Mouse (Mus musculus) midbrain, embryonic 12.5 days (tissue): ENCODE results near the gene Marco. TPM values are rescaled to one million over a fixed set of nuclear protein-coding genes. Genes with fewer than 3 reads are reported as not detected.

Source experiments
- ATAC-seq: fragments of 200-750 bp; cut with Nextera tagmentation; 2 replicates; pipeline ENCODE4 v1.8.0; 2017; ENCODE audit warnings: low read depth, moderate TSS enrichment, moderate library complexity; ENCODE audit not compliant: low FRiP score
- H3K27ac ChIP-seq: fragments of 300-500 bp; sonication (generic); replicated peaks from 2 replicates; pipeline ENCODE4 v1.5.1; 2016; ENCODE audit warnings: mild to moderate bottlenecking
- H3K27me3 ChIP-seq: fragments of 300-500 bp; sonication (generic); 2 replicates; pipeline ENCODE4 v1.6.1; 2016; ENCODE audit warnings: mild to moderate bottlenecking
- H3K36me3 ChIP-seq: fragments of 300-500 bp; sonication (generic); 2 replicates; pipeline ENCODE4 v1.6.1; 2016
- H3K4me1 ChIP-seq: fragments of 300-500 bp; sonication (generic); 2 replicates; pipeline ENCODE4 v1.6.1; 2016
- H3K4me2 ChIP-seq: fragments of 300-500 bp; sonication (generic); replicated peaks from 2 replicates; pipeline ENCODE4 v1.6.1; 2016; ENCODE audit warnings: mild to moderate bottlenecking, moderate library complexity
- H3K4me3 ChIP-seq: fragments of 300-500 bp; sonication (generic); 2 replicates; pipeline ENCODE4 v1.5.1; 2016; ENCODE audit warnings: mild to moderate bottlenecking
- H3K9ac ChIP-seq: fragments of 300-500 bp; sonication (generic); replicated peaks from 2 replicates; pipeline ENCODE4 v1.6.1; 2016; ENCODE audit warnings: mild to moderate bottlenecking, moderate library complexity
- H3K9me3 ChIP-seq: fragments of 300-500 bp; sonication (generic); 2 replicates; pipeline ENCODE4 v1.6.1; 2016; ENCODE audit warnings: mild to moderate bottlenecking
- WGBS: fragments of 180-500 bp; shearing (Covaris S2); methylation state at CpG from one replicate; pipeline ENCODE4 v1.1.7; 2016; 5-methylcytosine and 5-hydroxymethylcytosine counted together
- polyA plus RNA-seq: library from polyadenylated mRNA; unstranded; fragments of >200 nt; fragmentation: Nextera tagmentation; extraction: Ambion mirVana; gene quantifications from 2 replicates; pipeline ENCODE4 v1.2.1, GENCODE M21; 2016

The Marco gene
- polyA plus RNA-seq, 1 experiment from 2014 or later: not detected

GRCm38 (mm10) chr1:120480937-120481336 lies 23.9 kb downstream of the Marco start:
- H3K9ac ChIP-seq: no peak overlapping the region
- no peak overlapping the region for H3K27ac ChIP-seq
- H3K36me3 ChIP-seq: no peaks in the 10 kb centered on the region
- ATAC-seq: no peak
- H3K4me1 ChIP-seq: no peaks in the 10 kb centered on the region
- WGBS: 26% methylated on average over 5 of the region's 5 CpGs
- H3K27me3 ChIP-seq: no peaks in the 10 kb centered on the region
- H3K4me2 ChIP-seq: no peak overlapping the region
- no peaks in the 10 kb centered on the region for H3K9me3 ChIP-seq
- H3K4me3 ChIP-seq: no peak overlapping the region

DNA sequence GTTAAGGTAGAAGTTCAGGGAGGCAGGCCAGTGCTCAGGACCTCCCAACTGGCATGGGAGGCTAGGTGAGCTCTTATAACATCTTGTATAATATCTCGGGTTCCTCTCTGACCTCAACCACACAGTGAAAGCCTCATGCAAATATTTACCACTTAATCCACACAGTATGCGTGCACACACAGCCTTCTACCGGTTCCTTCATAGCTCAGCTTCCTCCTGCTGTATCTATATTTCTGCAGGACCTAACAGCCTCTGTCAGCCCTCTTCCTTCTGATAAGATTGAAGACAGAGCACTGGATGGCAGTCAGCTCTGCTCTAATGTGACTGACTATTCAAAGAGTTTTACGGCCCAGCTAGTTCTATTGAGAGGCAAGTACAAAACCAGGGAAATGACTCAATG lies 30.0 kb downstream of the Marco start:
- Histone ChIP-seq H3K9me3 (no peaks in the 10 kb centered on the region), H3K27me3 (no peaks in the 10 kb centered on the region), H3K4me2 (no peak overlapping the region), H3K27ac (no peak overlapping the region), H3K4me1 (no peaks in the 10 kb centered on the region), H3K4me3 (no peak overlapping the region), H3K9ac (no peak overlapping the region), H3K36me3 (no peaks in the 10 kb centered on the region)
- ATAC-seq: no peak
- WGBS: 82% methylated on average over 4 of the region's 4 CpGs

DNA sequence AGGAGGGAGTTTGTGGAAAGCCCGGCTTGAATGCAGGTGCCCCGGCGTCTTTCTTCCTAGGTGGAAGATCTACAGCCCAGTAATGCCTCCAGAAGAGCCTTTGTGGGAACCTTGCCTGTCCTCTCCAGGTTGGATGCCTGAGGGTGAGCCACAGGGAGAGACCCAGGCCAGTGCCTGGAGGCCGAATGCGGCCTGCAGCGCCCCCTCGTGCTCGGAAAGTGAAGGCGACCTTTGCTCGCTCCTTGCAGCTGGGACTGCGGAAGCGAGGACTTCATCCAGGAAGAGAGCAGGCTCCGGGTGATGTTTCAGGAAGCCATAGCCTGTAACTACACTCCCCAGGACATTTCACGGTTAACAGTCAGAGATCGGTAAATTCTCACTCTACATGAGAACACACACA lies 35.9 kb downstream of the Marco start:
- WGBS: 10% methylated on average over 15 of the region's 15 CpGs
- Histone ChIP-seq H3K4me3 (no peak overlapping the region), H3K36me3 (no peaks in the 10 kb centered on the region), H3K9me3 (no peaks in the 10 kb centered on the region), H3K27me3 (no peaks in the 10 kb centered on the region; the same call in 1 of the 2 replicates), H3K27ac (no peak overlapping the region), H3K4me1 (no peaks in the 10 kb centered on the region), H3K4me2 (no peak overlapping the region), H3K9ac (no peak overlapping the region)
- ATAC-seq: peak; percentile 38; the same call in 1 of the 2 replicates

DNA sequence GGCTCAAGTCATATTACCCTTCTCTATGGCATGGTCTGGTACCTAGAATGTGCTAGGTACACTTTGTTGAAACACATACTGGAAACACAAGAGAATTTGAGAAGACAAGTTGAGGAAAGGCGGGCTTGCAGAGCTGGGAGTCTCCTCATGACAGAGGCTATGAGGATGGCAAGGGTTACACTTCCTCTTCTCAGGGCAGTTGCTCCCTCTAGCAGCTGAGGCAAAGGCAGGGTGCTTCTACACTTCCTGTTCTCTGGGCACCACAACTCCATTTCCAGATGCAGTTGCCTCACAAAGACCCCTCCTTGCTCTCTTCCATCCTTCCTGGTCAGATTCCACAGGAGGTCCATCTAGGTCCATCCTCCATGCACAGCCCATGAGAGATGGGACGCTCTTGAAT lies 37.5 kb downstream of the Marco start:
- Histone ChIP-seq H3K27ac (no peak overlapping the region), H3K36me3 (no peaks in the 10 kb centered on the region), H3K4me3 (no peak overlapping the region), H3K9ac (no peak overlapping the region), H3K4me1 (no peaks in the 10 kb centered on the region), H3K9me3 (no peaks in the 10 kb centered on the region), H3K27me3 (no peaks in the 10 kb centered on the region; the same call in 1 of the 2 replicates), H3K4me2 (no peak overlapping the region)
- 85% methylated on average over 2 of the region's 2 CpGs for WGBS
- no peak for ATAC-seq

DNA sequence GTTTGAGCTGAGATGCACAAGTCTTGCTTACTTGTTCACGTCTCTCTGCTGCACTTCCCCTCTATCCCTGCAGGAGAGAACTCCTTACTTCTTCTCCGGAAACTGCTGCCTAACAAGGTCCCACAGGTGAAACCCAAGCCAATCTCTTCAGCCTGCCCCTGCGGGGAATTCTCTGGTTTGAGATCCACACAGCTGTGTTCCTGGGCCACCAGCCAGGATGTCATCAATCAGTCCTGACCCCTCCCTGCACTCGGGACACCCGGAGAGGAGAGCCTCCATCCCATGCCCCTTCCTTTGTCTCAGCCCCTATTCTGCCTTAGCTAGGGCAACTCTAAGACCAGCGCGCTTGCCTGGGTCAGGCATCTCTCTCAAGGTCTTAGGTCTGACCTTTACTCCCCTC lies 38.1 kb downstream of the Marco start:
- H3K4me3 ChIP-seq: no peak overlapping the region
- no peak overlapping the region for H3K9ac ChIP-seq
- 17% methylated on average over 7 of the region's 7 CpGs for WGBS
- no peaks in the 10 kb centered on the region for H3K36me3 ChIP-seq
- no peaks in the 10 kb centered on the region for H3K9me3 ChIP-seq
- H3K27ac ChIP-seq: no peak overlapping the region
- ATAC-seq: no peak
- no peaks in the 10 kb centered on the region; the same call in 1 of the 2 replicates for H3K27me3 ChIP-seq
- no peaks in the 10 kb centered on the region for H3K4me1 ChIP-seq
- no peak overlapping the region for H3K4me2 ChIP-seq

DNA sequence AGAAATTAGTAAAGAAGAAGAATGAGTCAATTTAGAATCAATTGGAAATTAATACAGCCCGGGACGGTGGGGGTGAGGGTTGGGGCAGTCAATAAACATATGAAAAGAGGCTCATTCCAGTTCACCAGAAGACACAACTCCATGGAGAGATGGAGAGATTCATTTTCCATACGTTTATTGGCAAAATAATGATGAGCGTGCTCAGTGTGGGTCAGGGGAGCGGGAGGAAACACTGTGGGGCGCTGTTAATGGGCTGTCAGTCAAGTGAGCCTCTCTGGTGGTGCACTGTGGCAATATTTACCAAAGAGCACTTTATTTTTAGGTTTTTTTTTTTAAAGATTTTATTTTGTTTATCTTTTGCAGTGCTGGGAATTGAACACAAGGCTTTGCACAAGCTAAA lies 45.8 kb downstream of the Marco start:
- H3K9ac ChIP-seq: no peak overlapping the region
- H3K27ac ChIP-seq: 0 out of 2 replicates have a peak overlapping the region, but pooled peaks have one; percentile 32
- H3K4me3 ChIP-seq: no peak overlapping the region
- no peak overlapping the region; the same call in 1 of the 2 replicates for H3K4me2 ChIP-seq
- H3K9me3 ChIP-seq: no peaks in the 10 kb centered on the region
- no peaks in the 10 kb centered on the region for H3K27me3 ChIP-seq
- WGBS: 53% methylated on average over 6 of the region's 6 CpGs
- peak; percentile 48 for ATAC-seq
- 0 out of 2 replicates have a peak, but pooled peaks cover 5% of the 10 kb centered on the region for H3K4me1 ChIP-seq
- no peaks in the 10 kb centered on the region for H3K36me3 ChIP-seq

DNA sequence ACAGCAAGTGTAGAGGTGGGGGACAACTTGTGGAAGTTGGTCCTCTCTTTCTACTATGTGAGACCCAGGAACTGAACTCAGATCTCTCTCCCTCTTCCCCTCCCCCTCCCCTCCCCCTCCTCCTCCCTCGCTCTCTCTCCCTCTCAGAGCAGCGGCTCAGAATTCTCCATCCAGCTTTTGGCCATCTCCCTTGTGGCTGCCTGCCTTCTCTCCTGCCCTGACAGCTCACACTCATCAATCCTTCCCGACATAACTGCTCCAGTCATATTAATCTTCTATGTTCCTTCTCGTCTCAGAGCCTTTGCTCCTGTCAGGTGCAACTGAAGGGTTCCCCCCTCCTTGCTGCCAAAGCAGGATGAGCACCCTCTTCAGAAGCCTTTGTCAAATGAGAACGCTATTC lies 46.3 kb downstream of the Marco start:
- Histone ChIP-seq H3K4me1 (0 out of 2 replicates have a peak, but pooled peaks cover 5% of the 10 kb centered on the region), H3K27ac (0 out of 2 replicates have a peak overlapping the region, but pooled peaks have one; percentile 32), H3K9me3 (no peaks in the 10 kb centered on the region), H3K27me3 (no peaks in the 10 kb centered on the region), H3K4me3 (no peak overlapping the region), H3K9ac (no peak overlapping the region), H3K4me2 (peak overlapping the region; percentile 3; the same call in 1 of the 2 replicates), H3K36me3 (no peaks in the 10 kb centered on the region)
- peak; percentile 18; the same call in 1 of the 2 replicates for ATAC-seq
- 26% methylated on average over 5 of the region's 5 CpGs for WGBS

GRCm38 (mm10) chr1:120451486-120452270 lies 53.1 kb downstream of the Marco start:
- Histone ChIP-seq H3K4me3 (no peak overlapping the region), H3K4me2 (no peak overlapping the region), H3K9me3 (no peaks in the 10 kb centered on the region), H3K36me3 (no peaks in the 10 kb centered on the region), H3K27me3 (no peaks in the 10 kb centered on the region), H3K27ac (no peak overlapping the region), H3K9ac (no peak overlapping the region), H3K4me1 (no peaks in the 10 kb centered on the region)
- WGBS: 86% methylated on average over 9 of the region's 9 CpGs
- ATAC-seq: no peak

GRCm38 (mm10) chr1:120449662-120450061 lies 55.2 kb downstream of the Marco start:
- Histone ChIP-seq H3K9ac (no peak overlapping the region), H3K4me3 (no peak overlapping the region), H3K9me3 (no peaks in the 10 kb centered on the region), H3K36me3 (no peaks in the 10 kb centered on the region), H3K27me3 (no peaks in the 10 kb centered on the region), H3K4me1 (no peaks in the 10 kb centered on the region), H3K4me2 (no peak overlapping the region), H3K27ac (no peak overlapping the region)
- 88% methylated on average over 2 of the region's 2 CpGs for WGBS
- ATAC-seq: no peak

GRCm38 (mm10) chr1:120443228-120443639 lies 61.6 kb downstream of the Marco start:
- Histone ChIP-seq H3K4me1 (no peaks in the 10 kb centered on the region), H3K27me3 (no peaks in the 10 kb centered on the region), H3K4me3 (no peak overlapping the region), H3K9ac (no peak overlapping the region), H3K9me3 (no peaks in the 10 kb centered on the region), H3K36me3 (no peaks in the 10 kb centered on the region), H3K27ac (no peak overlapping the region), H3K4me2 (no peak overlapping the region)
- 87% methylated on average over 3 of the region's 3 CpGs for WGBS
- ATAC-seq: no peak

DNA sequence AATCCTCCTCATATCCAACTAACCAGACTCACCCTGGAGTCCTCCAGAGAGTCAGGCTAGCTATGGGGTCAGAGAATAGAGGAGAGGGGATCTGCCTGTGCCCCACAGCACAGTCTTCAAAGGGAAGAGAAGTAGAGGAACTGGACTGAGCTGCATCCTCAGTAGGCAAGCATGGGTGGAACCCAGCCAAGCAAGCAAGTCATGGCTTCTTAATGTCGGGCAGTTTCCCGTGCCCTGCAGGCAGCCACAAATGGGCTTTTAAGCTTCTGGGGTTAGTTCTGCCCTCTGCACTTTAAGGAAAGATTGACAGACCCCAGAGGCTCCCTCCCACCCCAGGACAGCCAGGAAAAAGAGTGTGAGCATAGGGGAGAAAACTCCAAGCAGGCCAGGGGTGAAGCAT lies 63.2 kb downstream of the Marco start:
- 10% methylated on average over 2 of the region's 2 CpGs for WGBS
- Histone ChIP-seq H3K9me3 (no peaks in the 10 kb centered on the region), H3K9ac (no peak overlapping the region), H3K36me3 (no peaks in the 10 kb centered on the region), H3K4me1 (no peaks in the 10 kb centered on the region), H3K27me3 (no peaks in the 10 kb centered on the region), H3K4me2 (no peak overlapping the region), H3K4me3 (no peak overlapping the region), H3K27ac (no peak overlapping the region)
- ATAC-seq: no peak

- ATAC-seq: no peak
- H3K4me3 ChIP-seq: no peak overlapping the region
- H3K27me3 ChIP-seq: no peaks in the 10 kb centered on the region
- no peak overlapping the region for H3K9ac ChIP-seq
- no peak overlapping the region for H3K27ac ChIP-seq
- H3K9me3 ChIP-seq: no peaks in the 10 kb centered on the region
- no peaks in the 10 kb centered on the region for H3K4me1 ChIP-seq
- no peaks in the 10 kb centered on the region for H3K36me3 ChIP-seq
- no peak overlapping the region for H3K4me2 ChIP-seq
- WGBS: 95% methylated on average over 5 of the region's 5 CpGs
These were observed 69.2 kb downstream of the Marco start for GRCm38 (mm10) chr1:120435591-120435990.
